Mouse (Mus musculus): ENCODE measurements around the gene Mms19. TPM values are rescaled to one million over a fixed set of nuclear protein-coding genes. Genes with fewer than 3 reads are reported as not detected.

Gene Mms19
- total RNA-seq, 2 experiments from 2014 or later: 15.5 to 24.2 TPM

GRCm38 (mm10) chr19:41998770-41999548 lies 18.0 kb upstream of the Mms19 start:
- peak; percentile 19 for DNase-seq

GRCm38 (mm10) chr19:41997090-41997489 lies 16.1 kb upstream of the Mms19 start:
- no peak for DNase-seq

GRCm38 (mm10) chr19:41995483-41995882 lies 14.5 kb upstream of the Mms19 start:
- DNase-seq: no peak

GRCm38 (mm10) chr19:41994023-41994422 lies 13.1 kb upstream of the Mms19 start:
- no peak for DNase-seq

- DNase-seq: peak; percentile 89
Observed at GRCm38 (mm10) chr19:41993484-41993883, 12.5 kb upstream of the Mms19 start.

GRCm38 (mm10) chr19:41992971-41993370 lies 12.0 kb upstream of the Mms19 start:
- DNase-seq: no peak

GRCm38 (mm10) chr19:41991926-41992477 lies 11.0 kb upstream of the Mms19 start:
- no peak for DNase-seq

- DNase-seq: no peak
Observed at GRCm38 (mm10) chr19:41989810-41990209, 8.9 kb upstream of the Mms19 start.

- DNase-seq: no peak
Observed at GRCm38 (mm10) chr19:41987206-41987605, 6.2 kb upstream of the Mms19 start.

GRCm38 (mm10) chr19:41985994-41986393 lies 5.0 kb upstream of the Mms19 start:
- no peak for DNase-seq

- no peak for DNase-seq
Observed at GRCm38 (mm10) chr19:41982791-41983150, 1.8 kb upstream of the Mms19 start.

GRCm38 (mm10) chr19:41981931-41982790 lies 1.2 kb upstream of the Mms19 start:
- DNase-seq: peak; percentile 75

GRCm38 (mm10) chr19:41981595-41981927 lies 604 bp upstream of the Mms19 start, which contains the start of gene Ubtd1:
Gene Ubtd1 (plus strand): TSS chr19:41981763.
- no peak for DNase-seq

GRCm38 (mm10) chr19:41980422-41980818 lies 537 bp downstream of the Mms19 start:
- no peak for DNase-seq

- DNase-seq: no peak
Observed at GRCm38 (mm10) chr19:41973891-41974794, 6.8 kb downstream of the Mms19 start.

- no peak for DNase-seq
Observed at GRCm38 (mm10) chr19:41969618-41970017, 11.3 kb downstream of the Mms19 start.

- no peak for DNase-seq
Observed at GRCm38 (mm10) chr19:41953574-41953973, 27.4 kb downstream of the Mms19 start.

- peak; percentile 12 for DNase-seq
Observed at GRCm38 (mm10) chr19:41952287-41952686, 28.7 kb downstream of the Mms19 start.

- no peak for DNase-seq
Observed at GRCm38 (mm10) chr19:41943841-41944240, 37.1 kb downstream of the Mms19 start.

- DNase-seq: no peak
Observed at GRCm38 (mm10) chr19:41938539-41938938, 42.4 kb downstream of the Mms19 start.

- DNase-seq: no peak
Observed at GRCm38 (mm10) chr19:41935921-41936320, 45.0 kb downstream of the Mms19 start.

- no peak for DNase-seq
Observed at GRCm38 (mm10) chr19:41934124-41934523, 46.8 kb downstream of the Mms19 start.
